Mouse (Mus musculus): ENCODE measurements around the gene Rai14.

Gene Rai14

DNA sequence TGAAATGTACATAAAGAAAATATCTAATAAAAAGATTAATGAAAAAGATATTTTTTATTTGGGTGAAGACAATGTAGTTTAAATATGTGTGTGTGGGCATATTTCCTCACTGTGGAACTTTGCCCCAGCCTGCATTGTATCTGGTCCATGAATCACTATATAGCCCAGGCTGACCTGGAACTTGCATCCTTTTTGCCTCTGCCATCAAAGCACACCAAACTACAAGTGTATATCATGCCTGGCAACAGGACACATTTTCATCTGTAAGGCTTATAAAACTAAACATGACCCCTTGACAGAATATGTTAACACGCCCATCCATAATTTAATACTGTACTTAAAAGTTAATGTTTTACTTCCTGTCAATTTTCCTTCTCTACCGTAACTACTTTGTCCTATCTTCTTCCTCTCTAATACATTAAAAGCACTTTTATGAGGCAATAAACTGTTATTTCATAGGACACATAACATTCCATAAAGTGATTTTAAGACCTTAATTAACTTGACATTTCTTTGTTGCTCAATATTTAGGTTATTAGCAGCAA lies 61.4 kb downstream of the Rai14 start:
- DNase-seq (ENCODE audit: low read depth, low spot score) = no peak

DNA sequence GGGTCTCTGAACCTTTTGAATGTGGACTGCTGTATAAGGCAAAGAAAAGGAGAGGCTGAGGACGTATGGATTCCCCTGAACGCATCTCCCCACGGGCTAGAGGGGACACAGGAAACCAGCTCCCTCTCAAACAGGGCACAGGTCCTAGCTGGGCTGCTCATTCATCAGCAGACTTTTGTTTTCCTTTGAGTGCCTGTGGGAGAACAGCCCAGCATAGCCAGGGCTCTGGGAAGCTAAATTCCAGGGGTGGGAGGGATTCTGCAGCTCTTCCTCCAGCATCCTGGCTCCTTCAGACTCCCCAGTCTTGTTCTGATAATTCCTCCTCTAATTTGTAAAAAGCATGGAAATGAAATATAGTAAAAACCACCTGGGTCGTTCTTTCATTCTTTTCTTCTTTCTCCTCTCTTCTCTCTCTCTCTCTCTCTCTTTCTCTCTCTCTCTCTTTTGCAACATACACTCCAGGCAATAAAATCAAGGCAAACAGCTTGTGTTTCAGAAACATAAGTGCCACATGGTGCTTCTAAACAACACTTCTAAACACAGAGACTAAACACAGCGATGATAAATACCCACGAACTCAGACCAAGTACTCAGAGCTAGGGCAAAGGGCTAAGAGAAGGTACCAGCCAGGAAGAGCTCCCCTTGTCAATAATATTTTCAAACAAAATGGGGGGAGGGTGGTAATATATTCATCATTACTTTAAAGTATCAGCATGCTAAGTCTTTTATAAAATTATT lies 65.9 kb downstream of the Rai14 start:
- DNase-seq (ENCODE audit: low read depth, low spot score) = no peak

DNA sequence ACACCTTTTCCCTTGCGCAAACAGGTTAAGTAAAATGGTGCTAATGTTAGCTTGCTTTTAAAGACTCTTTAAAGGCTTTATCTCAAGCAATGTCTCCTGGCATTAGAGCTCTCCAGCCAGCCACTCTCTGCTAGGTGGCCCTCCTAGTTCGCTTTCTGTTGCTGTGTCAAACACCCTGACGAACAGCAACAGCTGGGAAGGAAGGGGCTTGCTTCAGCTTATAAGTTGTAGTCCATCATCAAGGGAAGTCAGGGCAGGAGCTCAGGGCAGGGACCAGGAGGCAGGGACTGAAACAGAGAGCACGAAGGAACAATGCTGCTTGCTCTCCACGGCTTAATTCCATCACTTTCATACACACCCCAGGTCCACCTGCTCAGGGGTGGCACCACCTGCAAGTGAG lies 68.1 kb downstream of the Rai14 start:
- DNase-seq (ENCODE audit: low read depth, low spot score) = no peak

DNA sequence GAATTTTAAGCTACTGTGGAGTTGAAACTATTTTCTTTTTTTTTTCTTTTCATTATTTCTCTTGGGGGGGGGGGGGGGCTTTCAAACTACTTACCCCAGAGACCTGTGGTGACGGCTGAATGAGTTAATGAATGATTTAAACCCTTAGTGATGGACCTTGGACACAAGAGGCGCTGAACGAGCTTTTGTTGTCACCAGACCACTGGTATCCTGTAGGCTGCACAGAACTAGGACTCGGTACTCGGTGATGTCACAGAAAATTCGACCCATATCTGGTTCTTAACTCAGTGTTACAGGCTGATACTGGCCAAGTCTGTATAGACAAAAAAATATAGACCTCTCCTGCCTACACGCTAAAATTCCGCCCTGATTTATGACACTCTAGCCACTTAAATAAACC lies 69.3 kb downstream of the Rai14 start:
- DNase-seq (ENCODE audit: low read depth, low spot score) = no peak

DNA sequence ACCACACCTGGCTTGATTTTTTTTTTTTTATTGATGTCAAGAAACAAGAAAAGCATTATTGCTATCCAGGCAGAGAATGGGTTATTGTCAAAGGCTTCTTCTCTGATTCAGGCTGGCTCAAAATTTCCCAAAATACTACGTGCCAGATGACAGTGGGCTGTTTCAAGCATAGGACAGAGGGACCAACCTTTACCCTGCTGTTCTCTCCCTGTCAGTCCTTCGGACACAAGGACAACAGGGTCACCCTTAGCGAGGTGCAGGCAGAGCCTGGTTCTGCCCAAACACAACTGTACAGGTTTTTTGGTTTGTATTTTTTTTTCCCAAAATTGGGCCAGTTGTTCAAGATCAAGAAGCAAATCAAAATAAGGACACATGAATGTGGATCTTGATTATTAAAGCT lies 70.6 kb downstream of the Rai14 start:
- DNase-seq (ENCODE audit: low read depth, low spot score) = no peak

DNA sequence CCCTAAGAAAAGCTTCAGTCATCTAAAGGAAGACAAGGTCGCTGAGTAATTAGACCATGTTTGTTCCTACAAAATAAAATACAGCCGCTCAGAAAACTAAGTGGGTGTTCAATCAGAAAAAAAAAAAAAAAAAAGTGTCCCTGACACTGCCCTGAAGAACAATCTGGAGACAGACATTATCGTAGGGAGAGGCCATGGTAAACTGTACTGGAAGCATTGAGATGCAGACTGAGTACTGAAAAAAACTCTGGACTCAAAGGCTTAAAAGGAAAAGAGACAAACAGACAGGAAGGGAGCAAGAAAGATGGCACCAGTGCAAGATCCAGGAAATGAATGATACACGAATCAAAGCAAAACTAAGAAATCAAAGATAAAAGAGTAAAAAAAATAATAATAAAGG lies 71.2 kb downstream of the Rai14 start:
- no peak for DNase-seq (ENCODE audit: low read depth, low spot score)

DNA sequence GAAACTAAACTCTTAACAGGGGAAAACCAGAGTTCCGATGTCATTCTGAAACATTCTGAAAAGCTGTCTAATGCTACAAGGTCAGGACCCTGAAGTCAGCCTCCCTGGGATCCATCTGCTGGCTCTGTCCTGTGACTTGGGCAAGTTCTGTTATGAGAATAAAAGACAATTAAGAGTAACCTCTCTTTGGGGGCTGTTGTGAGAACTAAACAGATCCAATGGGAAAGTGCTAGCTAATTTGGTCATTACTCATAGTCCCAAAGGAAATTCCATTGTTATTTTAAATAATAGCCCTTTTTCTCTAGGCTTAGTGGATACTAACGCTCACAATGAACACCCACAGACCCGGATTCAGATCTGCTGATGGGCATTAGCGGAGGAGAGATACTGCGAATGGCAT lies 72.0 kb downstream of the Rai14 start:
- DNase-seq (ENCODE audit: low read depth, low spot score) = no peak

DNA sequence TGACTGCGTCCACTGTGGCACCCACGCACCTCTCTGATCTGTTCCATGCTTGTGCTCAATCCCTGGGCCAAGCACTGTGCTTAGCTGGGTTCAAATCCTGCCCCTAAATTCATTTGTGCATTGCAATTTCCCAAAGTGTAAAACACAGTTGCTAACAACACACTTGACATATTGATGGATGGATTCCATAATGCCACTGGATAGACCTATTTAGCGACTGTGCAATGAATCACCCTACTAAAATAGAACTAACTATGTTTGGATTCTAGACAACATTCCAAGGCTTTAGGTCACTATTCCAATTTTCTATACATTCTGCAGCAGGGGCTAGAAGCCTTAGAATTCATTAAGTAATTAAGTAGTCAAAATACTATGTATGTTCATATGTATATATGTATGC lies 73.7 kb downstream of the Rai14 start:
- no peak for DNase-seq (ENCODE audit: low read depth, low spot score)

DNA sequence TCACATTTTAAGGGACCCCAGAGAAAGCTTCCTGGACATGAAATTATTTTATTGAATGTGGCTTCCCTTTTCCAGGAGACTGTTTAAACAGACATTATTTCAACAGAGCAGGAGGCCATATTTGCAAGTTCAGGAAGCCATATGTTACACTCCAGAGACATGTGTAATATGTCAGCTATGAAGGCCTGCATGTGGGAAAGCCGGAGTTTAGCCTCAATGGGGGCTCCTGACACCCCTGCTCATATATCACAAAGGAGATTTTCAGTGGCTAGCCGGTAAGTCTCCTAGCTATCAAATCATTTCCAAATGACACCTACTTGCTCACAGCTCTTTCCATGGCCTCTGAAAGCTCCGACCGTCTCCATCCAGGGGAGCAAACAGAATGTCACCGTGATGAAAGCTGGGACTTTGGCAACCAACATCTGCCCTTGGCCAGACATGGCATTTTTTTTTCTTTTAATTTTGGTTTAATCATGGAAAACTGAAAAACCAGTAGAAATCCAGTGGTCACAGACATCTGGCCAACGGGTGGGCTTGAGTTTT lies 77.1 kb downstream of the Rai14 start:
- no peak for DNase-seq (ENCODE audit: low read depth, low spot score)

DNA sequence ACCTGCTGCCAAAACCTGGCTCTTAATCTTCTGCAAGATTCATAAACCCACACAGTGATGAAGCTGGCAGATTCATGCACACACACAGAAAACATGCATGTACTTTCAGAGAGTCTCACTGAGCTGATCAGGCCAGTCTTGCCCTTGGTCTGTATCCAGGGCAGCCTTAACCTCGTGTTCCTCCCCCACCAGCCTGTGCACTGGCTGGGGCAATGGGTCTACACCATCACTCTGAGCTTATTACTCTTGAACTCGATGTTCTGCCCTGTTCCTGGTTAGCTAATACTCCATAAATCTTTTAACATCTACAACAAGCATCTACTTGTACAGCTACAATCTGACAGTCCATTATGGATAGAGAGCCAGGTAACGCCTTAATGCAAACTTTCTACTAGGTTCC lies 77.6 kb downstream of the Rai14 start:
- no peak for DNase-seq (ENCODE audit: low read depth, low spot score)

DNA sequence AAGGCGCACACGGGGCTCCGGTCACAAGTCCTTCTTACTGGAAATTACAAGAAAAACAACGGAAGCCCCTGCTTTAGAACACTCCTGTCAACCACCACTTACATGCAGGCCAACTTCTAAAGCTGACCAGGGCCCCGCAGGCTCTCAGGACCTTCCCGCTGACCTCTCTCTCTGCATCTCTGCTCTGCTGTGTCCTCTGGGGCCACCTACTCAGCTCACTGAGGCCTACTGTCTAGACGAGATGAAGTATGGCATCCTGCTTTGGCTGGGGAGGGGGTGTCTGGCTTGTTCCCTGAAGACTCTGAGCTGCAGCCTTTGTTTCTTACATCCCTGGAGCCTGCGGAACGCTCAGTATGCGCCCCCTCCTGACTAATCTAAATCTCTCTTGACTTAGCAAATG lies 79.3 kb downstream of the Rai14 start:
- DNase-seq (ENCODE audit: low read depth, low spot score) = no peak

DNA sequence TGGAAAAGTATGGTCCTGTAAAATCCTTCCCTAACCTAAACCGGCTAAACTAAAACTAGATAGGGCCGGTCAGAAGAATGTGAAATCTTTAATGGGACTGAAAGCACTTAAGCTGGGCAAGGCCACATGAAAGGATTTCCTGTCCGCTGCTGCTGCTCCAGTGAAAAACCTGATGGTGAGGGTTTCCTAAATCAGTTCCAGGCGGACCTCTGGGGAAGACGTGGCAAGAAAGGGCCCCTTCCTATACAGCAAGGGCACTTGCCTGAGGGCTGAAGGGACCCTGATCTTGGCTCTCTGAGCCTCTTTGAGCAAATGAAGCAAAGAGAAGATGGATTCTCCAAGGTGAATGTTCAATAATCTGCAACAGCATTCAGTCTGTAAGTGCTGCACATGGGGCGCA lies 80.2 kb downstream of the Rai14 start:
- DNase-seq (ENCODE audit: low read depth, low spot score) = no peak

DNA sequence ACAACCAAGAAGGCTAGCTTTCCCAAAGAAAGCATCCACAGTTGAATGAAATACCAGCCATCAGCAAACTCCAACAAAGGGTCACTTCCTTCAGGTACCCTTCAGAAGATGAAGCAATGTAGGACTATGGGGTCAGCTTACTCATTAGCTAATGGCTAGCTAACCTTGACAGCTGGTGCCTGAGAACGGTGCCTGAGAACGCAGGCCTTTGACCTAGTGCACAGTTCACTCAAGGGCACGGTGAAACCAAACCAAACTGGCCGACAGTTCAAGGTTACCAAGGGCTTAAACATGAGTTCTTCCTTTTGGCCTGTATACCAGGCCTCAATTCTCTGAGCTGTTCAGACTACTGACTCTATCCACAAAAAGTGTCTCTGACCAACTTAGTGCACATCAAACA lies 81.0 kb downstream of the Rai14 start:
- DNase-seq (ENCODE audit: low read depth, low spot score) = no peak

DNA sequence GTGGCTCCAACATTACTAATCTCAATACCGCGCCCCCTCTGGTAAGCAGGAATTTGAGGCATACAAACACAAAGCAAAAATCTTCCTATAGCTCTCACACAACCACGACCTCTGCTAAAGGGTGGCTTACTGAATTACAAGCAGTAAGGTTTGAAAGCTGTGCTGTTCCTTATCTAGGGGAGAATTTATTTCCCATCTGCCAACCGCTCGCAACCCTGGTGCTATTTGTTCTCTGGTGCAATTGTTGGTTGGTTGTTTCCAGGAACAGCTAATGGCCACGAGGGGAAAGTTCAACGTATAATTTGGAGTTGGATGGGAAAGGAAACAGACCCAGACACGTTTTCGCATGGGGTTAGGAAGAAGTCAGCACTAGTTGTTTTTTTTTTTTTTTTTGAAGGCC lies 81.8 kb downstream of the Rai14 start:
- DNase-seq (ENCODE audit: low read depth, low spot score) = no peak

DNA sequence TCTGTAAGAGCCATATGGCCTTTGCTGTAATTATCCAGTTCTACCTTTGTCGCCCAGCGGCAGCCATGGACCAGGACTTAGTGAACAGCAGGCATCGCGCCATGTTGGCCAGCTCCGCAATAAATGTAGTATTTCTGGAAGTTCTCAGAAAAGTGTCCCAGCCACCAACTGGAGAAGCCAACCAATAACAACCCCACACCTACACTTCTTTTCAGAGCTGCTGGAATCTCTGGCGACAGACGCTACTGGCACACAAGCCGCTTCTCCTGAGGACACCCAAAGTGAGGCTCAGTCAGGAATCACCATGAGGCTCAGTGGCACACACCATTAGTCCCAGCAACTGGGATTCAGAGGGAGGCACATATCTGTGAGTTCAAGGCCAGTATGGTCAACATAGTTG lies 82.4 kb downstream of the Rai14 start:
- DNase-seq (ENCODE audit: low read depth, low spot score) = no peak

DNA sequence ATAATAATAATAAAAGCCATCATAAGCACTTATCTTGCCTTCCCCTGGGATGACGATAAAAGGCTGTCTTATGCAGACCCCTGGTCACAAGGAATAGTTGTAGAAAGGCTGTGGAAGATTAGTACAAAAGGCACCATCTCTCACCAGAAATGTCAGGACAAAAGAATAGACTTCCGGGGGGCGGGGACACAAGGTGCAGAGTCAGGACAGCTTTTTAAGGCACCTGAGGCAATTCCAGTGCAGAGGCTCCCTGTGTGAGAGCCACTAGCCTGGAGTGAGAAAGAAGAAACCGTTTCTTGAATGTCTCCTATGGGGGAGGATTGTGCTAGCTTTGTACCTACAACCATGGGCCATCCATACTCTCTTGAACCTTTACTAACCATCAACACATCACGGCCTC lies 82.9 kb downstream of the Rai14 start:
- DNase-seq (ENCODE audit: low read depth, low spot score) = no peak

DNA sequence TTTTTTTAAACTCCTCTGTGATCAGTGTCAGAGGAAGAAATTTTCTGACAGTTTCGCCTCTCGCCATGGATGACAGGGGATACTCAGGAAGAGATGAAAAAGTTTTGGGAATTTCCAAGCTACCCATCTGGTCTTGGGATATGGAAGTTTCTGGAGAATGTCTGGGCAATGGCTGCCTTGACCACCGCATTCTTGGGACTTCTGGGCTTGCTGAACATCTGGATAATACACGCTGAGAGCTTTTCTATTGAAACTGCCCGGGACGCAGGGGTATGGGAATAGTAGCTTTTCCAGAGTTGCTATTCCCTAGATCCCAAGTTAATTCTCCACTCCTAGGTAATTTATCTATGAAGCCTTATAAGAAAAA lies 85.5 kb downstream of the Rai14 start:
- no peak for DNase-seq (ENCODE audit: low read depth, low spot score)

DNA sequence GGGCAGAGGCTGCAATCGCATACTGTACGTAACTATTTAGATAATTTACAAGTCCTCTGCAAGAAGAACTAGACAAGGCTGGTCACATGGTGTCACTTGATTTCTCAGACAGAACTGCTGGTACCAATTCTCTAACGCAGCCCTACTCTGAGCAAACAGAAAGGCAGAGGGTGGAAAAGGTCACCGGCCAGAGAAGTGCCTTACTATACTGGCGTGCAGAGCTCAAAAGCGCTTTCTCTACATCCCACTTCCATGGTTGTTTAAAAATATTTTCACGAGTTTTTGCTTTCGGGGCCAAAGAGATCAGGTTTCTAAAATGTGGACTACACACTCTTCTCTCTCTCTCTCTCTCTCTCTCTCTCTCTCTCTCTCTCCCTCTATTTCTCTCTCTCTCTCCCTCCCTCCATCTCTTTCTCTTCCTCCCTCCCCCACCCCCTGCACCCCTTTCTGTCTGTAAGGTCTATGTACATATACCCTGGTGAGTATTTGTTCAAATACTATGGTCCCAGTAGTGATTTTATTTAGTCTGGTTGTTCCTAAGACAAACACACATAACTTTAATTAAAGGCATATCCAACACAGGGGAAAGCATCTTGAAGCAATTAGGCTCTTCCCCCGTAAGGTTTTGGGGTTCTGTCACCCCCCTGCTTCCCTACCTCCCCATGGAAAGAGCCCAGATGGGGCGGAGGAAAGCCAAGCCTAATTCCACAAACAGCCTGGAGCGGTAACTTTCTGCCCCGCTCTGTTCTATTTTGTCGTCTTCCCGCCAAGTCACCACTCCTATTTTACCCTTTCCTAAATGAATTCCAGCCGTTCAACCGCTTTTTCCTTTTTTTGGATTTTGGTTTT lies 86.1 kb downstream of the Rai14 start:
- no peak for DNase-seq (ENCODE audit: low read depth, low spot score)

DNA sequence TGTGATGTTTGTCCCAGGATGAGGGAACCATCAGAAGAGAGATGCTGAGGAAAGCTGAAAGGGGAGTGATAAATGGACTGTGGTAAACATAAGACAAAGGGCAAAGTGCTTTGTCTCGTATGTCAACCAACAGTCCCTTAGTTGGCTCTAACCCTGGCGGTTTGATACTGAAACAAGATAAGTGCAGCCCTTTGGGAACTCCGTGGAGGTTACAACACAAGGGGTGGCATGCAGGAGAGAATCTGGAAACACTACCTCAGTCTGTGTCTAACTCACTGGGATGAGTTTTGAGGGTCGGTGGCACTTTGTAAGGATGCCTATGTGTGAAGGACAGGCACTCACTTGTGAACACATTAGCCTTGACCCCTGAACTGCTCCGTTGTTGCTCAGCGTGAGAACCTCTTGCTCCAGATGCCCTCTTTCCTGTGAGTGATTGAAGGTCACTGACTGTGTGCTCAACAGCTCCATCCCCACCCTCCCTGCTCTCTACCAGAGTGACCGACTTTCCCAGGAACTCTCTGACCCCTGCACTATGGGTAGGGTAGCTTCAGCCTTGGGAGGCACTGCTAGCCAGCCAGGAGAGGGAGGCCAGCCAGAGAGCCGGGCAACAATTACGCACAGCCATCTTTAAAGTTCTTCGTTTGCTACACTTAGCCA lies 90.7 kb downstream of the Rai14 start:
- no peak for DNase-seq (ENCODE audit: low read depth, low spot score)

DNA sequence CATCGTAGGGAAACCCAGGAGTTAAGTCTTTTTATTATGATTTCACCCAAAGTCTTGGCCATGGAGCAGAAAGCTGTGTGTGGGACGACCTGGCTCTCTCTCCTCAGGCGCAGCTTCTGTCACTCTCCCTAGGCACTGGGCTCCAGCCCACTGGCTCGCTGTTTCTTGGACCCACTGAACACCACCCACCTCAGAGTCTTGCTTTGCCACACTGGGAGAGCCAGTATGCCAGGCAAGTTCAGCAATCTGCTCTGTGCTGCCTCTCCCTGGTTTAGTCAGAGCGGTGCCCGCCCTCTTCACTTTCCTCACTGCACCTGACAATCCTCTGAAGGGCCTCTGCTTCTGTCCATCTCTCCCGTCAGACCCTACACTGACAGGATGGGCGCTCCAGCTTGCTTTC lies 93.2 kb downstream of the Rai14 start:
- no peak for DNase-seq (ENCODE audit: low read depth, low spot score)

DNA sequence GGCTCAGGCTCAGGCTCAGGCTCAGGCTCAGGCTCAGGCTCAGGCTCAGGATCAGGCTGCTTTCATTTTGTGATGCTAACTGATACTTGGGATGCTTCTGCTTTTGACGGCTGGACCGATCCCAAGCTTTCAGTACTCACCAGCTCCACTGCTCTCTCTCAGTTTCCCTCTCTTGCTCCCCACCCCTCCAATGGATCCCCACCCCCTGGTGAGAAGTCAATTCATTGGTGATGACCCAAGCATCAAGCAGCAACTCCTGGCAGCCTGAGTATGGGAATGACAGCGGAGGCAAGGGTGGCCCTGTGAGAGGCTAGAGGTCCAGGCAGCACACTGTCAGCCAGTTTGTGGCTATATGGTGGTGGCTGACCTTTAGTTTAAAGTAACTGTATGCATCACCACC lies 94.7 kb downstream of the Rai14 start:
- DNase-seq (ENCODE audit: low read depth, low spot score) = no peak

DNA sequence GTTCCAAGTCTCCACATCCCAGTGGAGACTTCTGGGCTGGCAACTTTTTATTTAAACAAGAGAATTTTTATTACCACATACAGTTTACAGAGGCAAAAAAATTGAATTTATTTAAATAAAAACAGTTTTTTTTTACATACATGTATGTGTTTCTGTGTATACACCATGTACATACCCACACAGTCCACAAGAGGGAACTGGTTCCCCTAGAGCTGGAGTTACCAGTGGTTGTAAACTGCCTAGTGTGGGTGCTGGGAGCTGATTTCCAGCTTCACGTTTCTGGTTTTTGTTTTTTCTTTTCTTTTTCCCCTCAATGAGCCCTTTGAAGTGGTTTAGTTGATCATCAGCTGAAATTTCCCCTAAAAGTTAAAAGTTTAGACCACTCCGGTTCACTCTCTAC lies 96.1 kb downstream of the Rai14 start:
- no peak for DNase-seq (ENCODE audit: low read depth, low spot score)
